Comparison of ENCODE assay signal across 20 mouse cellular contexts in genomic region chr15:83569682-83570081, GRCm38 (mm10). TPM values are rescaled to one million over a fixed set of nuclear protein-coding genes. Genes with fewer than 3 reads are reported as not detected.
DNase-seq lines count a peak whose midpoint lies in the region; ATAC-seq lines count a peak whose summit lies in the region.
"Had no signal": no experiment of that assay in that cellular context is flagged by ENCODE, and none has a peak within 500 bp of the region (broad histone marks: within the 10 kb centered on the region; RNA-seq: fewer than 3 reads in every experiment).

No protein-coding gene starts in this region.

- DNase-seq in thymus, postnatal 0 days (ENCODE audit: low spot score): peak; percentile 67
- no peak for DNase-seq in thymus, postnatal 14 days
- DNase-seq in ES-CJ7 (ENCODE audit: low read depth, low spot score): peak; percentile 75
- DNase-seq in gastrocnemius, adult 8-10 months (ENCODE audit: low spot score in 2 of 2): no peak
- no peak for DNase-seq in embryo, embryonic 10 days (ENCODE audit: low spot score)
- no peak for DNase-seq in adrenal gland, postnatal 10 days
- DNase-seq: cerebellum, postnatal 10 days; gastrocnemius, postnatal 25 days; heart, postnatal 36 days; kidney, adult 18-20 months; kidney, postnatal 25 days; retina, postnatal 1 day; thymus, postnatal 25 days had no signal

- peak; percentile 69 for ATAC-seq in granulocyte monocyte progenitor cell, adult 5-6 weeks (replicated peaks; ENCODE audit: poor library complexity, severe bottlenecking)
- ATAC-seq: forebrain, embryonic 13.5 days; hindbrain, embryonic 16.5 days; midbrain, embryonic 15.5 days had no signal

RNA-seq across cellular contexts. Expression of gene Mcat, which starts 6.1 kb away (rescaled TPM):
- polyA plus RNA-seq in thymus, postnatal 0 days (2015; fragmentation: Nextera tagmentation; extraction: Ambion mirVana): 30.9 and 34.4 TPM in 2 replicates
- 10.8 and 15.3 TPM in 2 replicates for total RNA-seq in granulocyte monocyte progenitor cell, adult 5-6 weeks (2014; fragmentation: Nextera tagmentation)
- 14.8 and 21.1 TPM in 2 replicates for total RNA-seq in granulocyte monocyte progenitor cell, adult 5-6 weeks (2017)
- total RNA-seq in gastrocnemius, adult 8-10 months (2022): 10 to 100 TPM; 21.9 to 25.0 (median 23.2) TPM
- total RNA-seq in adrenal gland, postnatal 10 days (2021): 10 to 100 TPM; 43.1 to 49.3 TPM

RNA-seq across cellular contexts. Expression of gene Tspo, which starts 6.3 kb away (rescaled TPM):
- 295 and 320 TPM in 2 replicates for polyA plus RNA-seq in thymus, postnatal 0 days (2015; fragmentation: Nextera tagmentation; extraction: Ambion mirVana)
- 204 and 312 TPM in 2 replicates for total RNA-seq in granulocyte monocyte progenitor cell, adult 5-6 weeks (2014; fragmentation: Nextera tagmentation)
- 119 and 155 TPM in 2 replicates for total RNA-seq in granulocyte monocyte progenitor cell, adult 5-6 weeks (2017)
- 10 to 100 TPM; 25.3 to 34.8 (median 30.5) TPM for total RNA-seq in gastrocnemius, adult 8-10 months (2022)
- total RNA-seq in adrenal gland, postnatal 10 days (2021): 100 to 1,000 TPM; 298 to 316 TPM

RNA-seq across cellular contexts. Expression of gene Ttll12, which starts 25.3 kb away (rescaled TPM):
- 39.1 and 39.2 TPM in 2 replicates for polyA plus RNA-seq in thymus, postnatal 0 days (2015; fragmentation: Nextera tagmentation; extraction: Ambion mirVana)
- 15.1 and 23.6 TPM in 2 replicates for total RNA-seq in granulocyte monocyte progenitor cell, adult 5-6 weeks (2014; fragmentation: Nextera tagmentation)
- 9.7 and 10.1 TPM in 2 replicates for total RNA-seq in granulocyte monocyte progenitor cell, adult 5-6 weeks (2017)
- 1 to 10 TPM; 3.4 to 5.0 (median 4.2) TPM for total RNA-seq in gastrocnemius, adult 8-10 months (2022)
- total RNA-seq in adrenal gland, postnatal 10 days (2021): 10 to 100 TPM; 19.0 to 21.1 TPM

RNA-seq across cellular contexts. Expression of gene Bik, which starts 43.0 kb away (rescaled TPM):
- polyA plus RNA-seq in thymus, postnatal 0 days (2015; fragmentation: Nextera tagmentation; extraction: Ambion mirVana): 3.9 and 4.3 TPM in 2 replicates
- not detected in 2 replicates for total RNA-seq in granulocyte monocyte progenitor cell, adult 5-6 weeks (2014; fragmentation: Nextera tagmentation)
- not detected in 2 replicates for total RNA-seq in granulocyte monocyte progenitor cell, adult 5-6 weeks (2017)
- 1 to 10 TPM; 1.1 to 2.5 (median 2.1) TPM for total RNA-seq in gastrocnemius, adult 8-10 months (2022)
- 10 to 100 TPM; 10.4 to 12.1 TPM for total RNA-seq in adrenal gland, postnatal 10 days (2021)
- total RNA-seq: G1E; layer of hippocampus, postnatal 10 days; left cerebral cortex, postnatal 10 days had no signal
- polyA plus RNA-seq: G1E had no signal

RNA-seq across cellular contexts. Expression of gene Ttll1, which starts 59.0 kb away (rescaled TPM):
- 8.9 and 11.8 TPM in 2 replicates for polyA plus RNA-seq in thymus, postnatal 0 days (2015; fragmentation: Nextera tagmentation; extraction: Ambion mirVana)
- total RNA-seq in granulocyte monocyte progenitor cell, adult 5-6 weeks (2014; fragmentation: Nextera tagmentation): 5.3 and 9.0 TPM in 2 replicates
- 2.8 and 4.6 TPM in 2 replicates for total RNA-seq in granulocyte monocyte progenitor cell, adult 5-6 weeks (2017)
- 1 to 10 TPM; 2.7 to 4.2 (median 3.5) TPM for total RNA-seq in gastrocnemius, adult 8-10 months (2022)
- total RNA-seq in adrenal gland, postnatal 10 days (2021): 1 to 10 TPM; 7.0 to 9.5 TPM

Comparison
In these comparisons a context has a peak if more than half of its experiments do, and no peak if none do; other contexts are left out.
1. DNase-seq: peak in thymus, postnatal 0 days (single experiment) and ES-CJ7 (single experiment); none in thymus, postnatal 14 days (single experiment), gastrocnemius, adult 8-10 months (0 of 2), embryo, embryonic 10 days (single experiment) and adrenal gland, postnatal 10 days (single experiment).